Mouse (Mus musculus) liver, embryonic 16.5 days (tissue): ENCODE results near the gene Lrrc8c. TPM values are rescaled to one million over a fixed set of nuclear protein-coding genes. Genes with fewer than 3 reads are reported as not detected.
A peak's percentile ranks its signal among the peaks of the same experiment; 100 is the strongest.

ENCODE experiments used
- ATAC-seq: fragments of 200-750 bp; cut with Nextera tagmentation; 2 replicates; pipeline ENCODE4 v1.8.0; 2017; ENCODE audit warnings: low read depth, mild to moderate bottlenecking, moderate number of reproducible peaks, moderate library complexity
- H3K27ac ChIP-seq: fragments of 300-500 bp; sonication (generic); 2 replicates; pipeline ENCODE4 v1.5.1; 2014; ENCODE audit warnings: mild to moderate bottlenecking, low read length
- H3K27me3 ChIP-seq: fragments of 300-500 bp; sonication (generic); 2 replicates; pipeline ENCODE4 v1.6.1; 2014; ENCODE audit warnings: low read depth, low read length, mixed read lengths; ENCODE audit not compliant: control insufficient read depth, insufficient read depth
- H3K36me3 ChIP-seq: fragments of 300-500 bp; sonication (generic); 2 replicates; pipeline ENCODE4 v1.6.1; 2014; ENCODE audit warnings: mild to moderate bottlenecking; ENCODE audit not compliant: control insufficient read depth, insufficient read depth
- H3K4me1 ChIP-seq: fragments of 300-500 bp; sonication (generic); 2 replicates; pipeline ENCODE4 v1.6.1; 2014; ENCODE audit warnings: low read depth, low read length, mixed read lengths; ENCODE audit not compliant: control insufficient read depth
- H3K4me2 ChIP-seq: fragments of 300-500 bp; sonication (generic); 2 replicates; pipeline ENCODE4 v1.6.1; 2014; ENCODE audit warnings: low read depth, low read length, mixed read lengths
- H3K4me3 ChIP-seq: fragments of 300-500 bp; sonication (generic); 2 replicates; pipeline ENCODE4 v1.5.1; 2014; ENCODE audit warnings: low read depth, mild to moderate bottlenecking, low read length
- H3K9ac ChIP-seq: fragments of 300-500 bp; sonication (generic); 2 replicates; pipeline ENCODE4 v1.6.1; 2014; ENCODE audit warnings: low read depth, low read length
- H3K9me3 ChIP-seq: fragments of 300-500 bp; sonication (generic); replicated peaks from 2 replicates; pipeline ENCODE4 v1.6.1; 2016; ENCODE audit warnings: low read length; ENCODE audit not compliant: control insufficient read depth
- WGBS: fragments of 180-500 bp; shearing (Covaris S2); extraction: QIAGEN DNeasy Blood & Tissue Kit; methylation state at CpG from one replicate; pipeline ENCODE4 v1.1.7; 2014; ENCODE audit not compliant: insufficient replicate concordance; 5-methylcytosine and 5-hydroxymethylcytosine counted together
- polyA plus RNA-seq: library from polyadenylated mRNA; unstranded; fragments of >200 nt; fragmentation: Nextera tagmentation; extraction: Ambion mirVana; gene quantifications from 2 replicates; pipeline ENCODE4 v1.2.1, GENCODE M21; 2015

Lrrc8c gene
- polyA plus RNA-seq, 1 experiment from 2014 or later = 14.0 TPM

GRCm38 (mm10) chr5:105574835-105575234, 55.6 kb downstream of the Lrrc8c start:
- Histone ChIP-seq H3K27ac (peak overlapping the region; percentile 88), H3K9ac (peak overlapping the region; percentile 46; the same call in 1 of the 2 replicates), H3K4me2 (no peak overlapping the region)

GRCm38 (mm10) chr5:105575839-105576238, 56.7 kb downstream of the Lrrc8c start:
- ATAC-seq = peak; percentile 98
- WGBS = 37% methylated on average over 6 of the region's 6 CpGs
- Histone ChIP-seq H3K4me1 (peaks cover 29% of the 10 kb centered on the region), H3K27me3 (no peaks in the 10 kb centered on the region), H3K27ac (peak overlapping the region; percentile 88), H3K9ac (peak overlapping the region; percentile 46), H3K36me3 (no peaks in the 10 kb centered on the region), H3K9me3 (no peaks in the 10 kb centered on the region), H3K4me3 (0 out of 2 replicates have a peak overlapping the region, but pooled peaks have one; percentile 22), H3K4me2 (peak overlapping the region; percentile 54)

More at GRCm38 (mm10) chr5:105574835-105575234, 55.6 kb downstream of the Lrrc8c start:
- 84% methylated on average over 5 of the region's 5 CpGs for WGBS
- Histone ChIP-seq H3K4me3 (no peak overlapping the region), H3K36me3 (no peaks in the 10 kb centered on the region), H3K9me3 (no peaks in the 10 kb centered on the region), H3K4me1 (peaks cover 27% of the 10 kb centered on the region), H3K27me3 (no peaks in the 10 kb centered on the region)
- no peak for ATAC-seq

- H3K4me1 ChIP-seq = peaks cover 18% of the 10 kb centered on the region
- no peak overlapping the region for H3K27ac ChIP-seq
- no peaks in the 10 kb centered on the region for H3K9me3 ChIP-seq
- 63% methylated on average over 10 of the region's 10 CpGs for WGBS
- no peaks in the 10 kb centered on the region; the same call in 1 of the 2 replicates for H3K36me3 ChIP-seq
- no peak overlapping the region for H3K9ac ChIP-seq
- no peak overlapping the region for H3K4me3 ChIP-seq
- no peak for ATAC-seq
- H3K4me2 ChIP-seq = no peak overlapping the region
- no peaks in the 10 kb centered on the region for H3K27me3 ChIP-seq
These were observed 61.7 kb downstream of the Lrrc8c start for GRCm38 (mm10) chr5:105580909-105581308.

- Histone ChIP-seq H3K4me1 (peaks cover 2% of the 10 kb centered on the region; the same call in 1 of the 2 replicates), H3K4me2 (no peak overlapping the region), H3K9ac (no peak overlapping the region), H3K4me3 (no peak overlapping the region), H3K27ac (no peak overlapping the region), H3K36me3 (no peaks in the 10 kb centered on the region; the same call in 1 of the 2 replicates), H3K9me3 (no peaks in the 10 kb centered on the region), H3K27me3 (no peaks in the 10 kb centered on the region)
- 69% methylated on average over 4 of the region's 4 CpGs for WGBS
- no peak for ATAC-seq
These were observed 66.7 kb downstream of the Lrrc8c start for GRCm38 (mm10) chr5:105585929-105586328.

- peak; percentile 28; the same call in 1 of the 2 replicates for ATAC-seq
- H3K27me3 ChIP-seq = no peaks in the 10 kb centered on the region
- H3K27ac ChIP-seq = no peak overlapping the region
- H3K4me1 ChIP-seq = no peaks in the 10 kb centered on the region; the same call in 1 of the 2 replicates
- no peaks in the 10 kb centered on the region for H3K9me3 ChIP-seq
- no peak overlapping the region for H3K4me3 ChIP-seq
- no peak overlapping the region for H3K9ac ChIP-seq
- 57% methylated on average over 5 of the region's 5 CpGs for WGBS
- H3K4me2 ChIP-seq = no peak overlapping the region
- H3K36me3 ChIP-seq = no peaks in the 10 kb centered on the region; the same call in 1 of the 2 replicates
These were observed 67.5 kb downstream of the Lrrc8c start for GRCm38 (mm10) chr5:105586655-105587054.

GRCm38 (mm10) chr5:105587471-105587870, 68.3 kb downstream of the Lrrc8c start:
- no peaks in the 10 kb centered on the region for H3K9me3 ChIP-seq
- no peaks in the 10 kb centered on the region; the same call in 1 of the 2 replicates for H3K36me3 ChIP-seq
- H3K9ac ChIP-seq = no peak overlapping the region
- no peak for ATAC-seq
- no peaks in the 10 kb centered on the region; the same call in 1 of the 2 replicates for H3K4me1 ChIP-seq
- H3K4me3 ChIP-seq = no peak overlapping the region
- no peak overlapping the region for H3K27ac ChIP-seq
- no peaks in the 10 kb centered on the region for H3K27me3 ChIP-seq
- WGBS = 72% methylated on average over 6 of the region's 6 CpGs
- no peak overlapping the region for H3K4me2 ChIP-seq

GRCm38 (mm10) chr5:105588683-105589082, 69.5 kb downstream of the Lrrc8c start:
- no peak overlapping the region for H3K9ac ChIP-seq
- H3K36me3 ChIP-seq = no peaks in the 10 kb centered on the region
- no peaks in the 10 kb centered on the region; the same call in 1 of the 2 replicates for H3K4me1 ChIP-seq
- WGBS = 74% methylated on average over 4 of the region's 4 CpGs
- H3K27me3 ChIP-seq = no peaks in the 10 kb centered on the region
- H3K27ac ChIP-seq = no peak overlapping the region
- ATAC-seq = no peak
- H3K4me2 ChIP-seq = no peak overlapping the region
- H3K9me3 ChIP-seq = no peaks in the 10 kb centered on the region
- no peak overlapping the region for H3K4me3 ChIP-seq

GRCm38 (mm10) chr5:105589119-105589518, 69.9 kb downstream of the Lrrc8c start:
- Histone ChIP-seq H3K27ac (no peak overlapping the region), H3K4me2 (no peak overlapping the region), H3K36me3 (no peaks in the 10 kb centered on the region), H3K4me3 (no peak overlapping the region), H3K27me3 (no peaks in the 10 kb centered on the region), H3K9me3 (no peaks in the 10 kb centered on the region), H3K4me1 (no peaks in the 10 kb centered on the region; the same call in 1 of the 2 replicates), H3K9ac (no peak overlapping the region)
- 76% methylated on average over 3 of the region's 3 CpGs for whole genome bisulfite sequencing
- ATAC-seq = no peak

GRCm38 (mm10) chr5:105592396-105592795, 73.2 kb downstream of the Lrrc8c start:
- H3K9me3 ChIP-seq = no peaks in the 10 kb centered on the region
- no peak overlapping the region for H3K4me3 ChIP-seq
- H3K4me2 ChIP-seq = no peak overlapping the region
- no peaks in the 10 kb centered on the region for H3K27me3 ChIP-seq
- H3K4me1 ChIP-seq = no peaks in the 10 kb centered on the region
- no peak overlapping the region for H3K27ac ChIP-seq
- WGBS = 81% methylated on average over 4 of the region's 4 CpGs
- H3K36me3 ChIP-seq = no peaks in the 10 kb centered on the region
- no peak for ATAC-seq
- no peak overlapping the region for H3K9ac ChIP-seq
